Mouse (Mus musculus): ENCODE measurements around the gene Pnn. TPM values are rescaled to one million over a fixed set of nuclear protein-coding genes. Genes with fewer than 3 reads are reported as not detected.

Pnn gene
- polyA plus RNA-seq, 1 experiment from 2014 or later: 76.5 TPM

DNA sequence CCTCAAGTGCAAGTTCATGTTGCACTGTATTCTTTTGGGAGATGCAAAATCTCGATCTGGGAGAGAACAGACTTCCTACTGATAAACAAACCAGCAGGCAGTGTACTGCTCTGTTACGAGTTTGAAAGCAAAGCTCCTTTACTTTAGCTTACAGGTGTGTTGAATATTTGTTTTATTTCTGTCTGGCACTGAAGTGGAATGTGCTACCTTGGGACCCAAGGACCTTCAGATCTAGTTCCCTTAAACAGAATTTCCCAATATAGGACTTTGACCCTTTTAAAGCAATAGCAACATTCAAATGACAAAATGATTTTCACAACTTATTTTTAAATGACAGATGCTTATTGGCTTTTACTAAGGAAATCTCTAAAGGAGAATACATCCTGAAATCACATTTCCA is 26.9 kb downstream of the Pnn start:
- H3K9ac ChIP-seq (ENCODE audit: low read length): no peak overlapping the region
- H3K27me3 ChIP-seq (ENCODE audit: control insufficient read depth, insufficient read depth, low read length): no peaks in the 10 kb centered on the region
- no peaks in the 10 kb centered on the region for H3K36me3 ChIP-seq (ENCODE audit: control insufficient read depth, insufficient read depth)
- 36% methylated on average over 2 of the region's 2 CpGs for WGBS
- H3K27ac ChIP-seq (ENCODE audit: low read length): no peak overlapping the region
- no peak for ATAC-seq (replicated peaks; ENCODE audit: extremely low read depth, insufficient read depth, low FRiP score)
- H3K4me3 ChIP-seq (ENCODE audit: low read length): no peak overlapping the region
- no peak overlapping the region for H3K4me2 ChIP-seq (ENCODE audit: low read depth, low read length)
- H3K4me1 ChIP-seq (ENCODE audit: control insufficient read depth, insufficient read depth, low read length): no peaks in the 10 kb centered on the region
- H3K9me3 ChIP-seq (replicated peaks; ENCODE audit: control insufficient read depth, low read length): no peaks in the 10 kb centered on the region

DNA sequence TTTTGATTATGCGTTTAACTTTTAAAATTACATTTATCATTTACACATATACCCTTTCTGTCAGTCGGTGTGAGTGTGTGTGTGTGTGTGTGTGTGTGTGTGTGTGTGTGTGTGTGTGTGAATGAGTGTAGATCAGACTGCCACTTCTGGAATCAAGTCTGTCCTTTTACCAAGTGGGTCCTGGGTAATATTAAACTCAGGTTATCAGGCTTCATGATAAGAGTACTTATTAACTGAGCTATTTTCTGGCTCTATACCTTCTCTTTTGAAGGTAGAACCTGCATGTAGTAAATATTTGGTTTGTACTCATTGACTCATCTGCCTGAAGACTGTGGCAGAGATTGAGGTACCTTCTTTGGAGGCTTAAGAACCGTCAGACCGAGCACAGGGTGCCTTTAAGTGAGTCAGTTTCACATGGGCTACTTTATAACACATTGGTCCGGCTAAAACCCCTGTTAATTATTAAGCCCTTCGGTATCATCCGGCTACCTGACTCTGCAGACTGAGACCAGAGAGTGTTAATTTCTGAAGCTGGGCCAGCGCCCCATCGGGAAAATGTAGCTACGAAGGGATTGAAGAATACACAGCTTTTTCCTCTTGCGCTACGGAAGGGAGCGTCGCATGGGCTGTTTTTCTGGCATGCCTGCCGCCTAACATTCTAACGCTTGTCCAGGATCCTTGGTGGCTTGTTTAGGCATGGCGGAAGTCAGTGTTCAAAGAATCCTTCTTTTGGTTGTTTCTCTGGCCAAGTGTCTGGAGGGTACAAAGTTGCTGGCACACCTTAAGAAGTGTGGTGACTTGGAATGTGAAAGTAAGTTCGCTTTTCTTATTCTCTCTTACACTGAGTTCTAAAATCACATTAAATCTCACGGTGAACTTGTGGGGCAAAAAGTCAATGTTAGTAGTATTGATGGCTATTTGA is 28.7 kb downstream of the Pnn start, which contains the start of gene Mia2:
Gene Mia2 (plus strand): TSS at position 696 of the 922 bp plus-strand sequence.
- no peak for ATAC-seq (replicated peaks; ENCODE audit: extremely low read depth, insufficient read depth, low FRiP score)
- Histone ChIP-seq H3K27me3 (ENCODE audit: control insufficient read depth, insufficient read depth, low read length) (no peaks in the 10 kb centered on the region), H3K9me3 (replicated peaks; ENCODE audit: control insufficient read depth, low read length) (no peaks in the 10 kb centered on the region), H3K4me2 (ENCODE audit: low read depth, low read length) (no peak within 1 kb of the TSS), H3K4me3 (ENCODE audit: low read length) (no peak within 1 kb of the TSS), H3K9ac (ENCODE audit: low read length) (no peak within 1 kb of the TSS), H3K36me3 (ENCODE audit: control insufficient read depth, insufficient read depth) (no peaks in the 10 kb centered on the region), H3K27ac (ENCODE audit: low read length) (no peak within 1 kb of the TSS), H3K4me1 (ENCODE audit: control insufficient read depth, insufficient read depth, low read length) (no peaks in the 10 kb centered on the region)
- WGBS: 77% methylated on average over 19 of the region's 19 CpGs

DNA sequence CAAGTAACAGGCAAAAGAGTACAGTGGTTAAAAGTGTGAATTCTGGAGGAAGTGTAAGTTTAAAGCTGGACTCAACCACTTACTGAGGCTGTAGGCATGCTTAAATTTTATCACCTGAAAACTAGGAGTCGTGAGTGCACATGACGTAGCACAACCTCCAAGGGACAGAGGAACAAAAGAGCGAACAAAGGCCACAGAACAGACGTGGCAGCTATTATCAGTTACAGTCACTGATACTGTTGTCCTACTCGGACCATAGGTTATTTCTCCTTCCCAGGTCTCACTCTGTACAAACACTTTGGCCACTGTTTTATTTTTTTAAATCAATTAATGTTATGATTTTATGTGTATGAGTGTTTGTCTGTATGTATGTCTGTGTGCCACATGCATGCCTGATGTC is 38.1 kb downstream of the Pnn start:
- WGBS: 45% methylated on average over 5 of the region's 5 CpGs
- H3K27me3 ChIP-seq (ENCODE audit: control insufficient read depth, insufficient read depth, low read length): no peaks in the 10 kb centered on the region
- H3K4me2 ChIP-seq (ENCODE audit: low read depth, low read length): no peak overlapping the region
- ATAC-seq (replicated peaks; ENCODE audit: extremely low read depth, insufficient read depth, low FRiP score): no peak
- H3K36me3 ChIP-seq (ENCODE audit: control insufficient read depth, insufficient read depth): no peaks in the 10 kb centered on the region
- H3K9me3 ChIP-seq (replicated peaks; ENCODE audit: control insufficient read depth, low read length): no peaks in the 10 kb centered on the region
- H3K9ac ChIP-seq (ENCODE audit: low read length): no peak overlapping the region
- no peak overlapping the region for H3K27ac ChIP-seq (ENCODE audit: low read length)
- no peaks in the 10 kb centered on the region for H3K4me1 ChIP-seq (ENCODE audit: control insufficient read depth, insufficient read depth, low read length)
- no peak overlapping the region for H3K4me3 ChIP-seq (ENCODE audit: low read length)

DNA sequence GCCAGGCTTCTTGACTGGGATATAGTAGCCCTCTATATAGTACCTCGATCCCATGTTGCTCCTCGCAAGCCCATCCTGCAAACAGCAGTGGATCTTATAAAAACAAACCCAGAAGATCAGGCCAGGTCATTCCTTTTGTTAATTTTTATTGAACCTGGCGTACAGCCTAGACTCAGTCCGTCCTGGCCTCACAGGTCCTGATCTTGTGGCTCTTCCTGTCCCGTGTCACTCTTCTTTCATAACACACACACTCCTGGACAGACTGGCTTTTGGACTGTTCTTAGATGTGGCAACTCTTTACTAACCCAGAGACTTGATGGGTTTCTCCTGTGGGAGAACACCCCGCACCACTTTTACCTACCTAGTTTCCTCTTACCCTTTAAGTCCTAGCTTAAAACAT is 39.2 kb downstream of the Pnn start:
- 76% methylated on average over 6 of the region's 6 CpGs for WGBS
- Histone ChIP-seq H3K36me3 (ENCODE audit: control insufficient read depth, insufficient read depth) (no peaks in the 10 kb centered on the region), H3K4me3 (ENCODE audit: low read length) (no peak overlapping the region), H3K4me1 (ENCODE audit: control insufficient read depth, insufficient read depth, low read length) (no peaks in the 10 kb centered on the region), H3K9me3 (replicated peaks; ENCODE audit: control insufficient read depth, low read length) (no peaks in the 10 kb centered on the region), H3K4me2 (ENCODE audit: low read depth, low read length) (no peak overlapping the region), H3K27me3 (ENCODE audit: control insufficient read depth, insufficient read depth, low read length) (no peaks in the 10 kb centered on the region), H3K27ac (ENCODE audit: low read length) (no peak overlapping the region), H3K9ac (ENCODE audit: low read length) (no peak overlapping the region)
- ATAC-seq (replicated peaks; ENCODE audit: extremely low read depth, insufficient read depth, low FRiP score): no peak

DNA sequence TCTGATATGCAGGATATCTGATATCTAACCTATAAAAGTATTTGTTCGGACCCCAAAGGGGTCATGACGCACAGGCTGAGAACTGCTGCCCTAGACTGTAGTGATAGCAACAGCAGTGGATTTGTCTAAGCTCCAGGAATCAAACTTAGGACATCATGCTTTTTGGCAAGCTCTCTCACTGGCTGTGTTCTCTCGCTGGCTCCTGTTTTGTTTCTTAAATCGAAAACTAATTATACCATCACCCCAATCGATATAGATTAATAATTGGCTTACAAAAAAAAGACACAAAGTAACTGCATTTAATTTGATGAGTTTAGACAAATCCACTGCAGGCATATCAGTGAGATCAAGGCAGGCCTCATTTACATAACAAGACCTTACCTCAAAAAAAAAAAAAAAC is 39.8 kb downstream of the Pnn start:
- no peaks in the 10 kb centered on the region for H3K27me3 ChIP-seq (ENCODE audit: control insufficient read depth, insufficient read depth, low read length)
- WGBS: 79% methylated on average over 5 of the region's 5 CpGs
- no peak overlapping the region for H3K27ac ChIP-seq (ENCODE audit: low read length)
- H3K9me3 ChIP-seq (replicated peaks; ENCODE audit: control insufficient read depth, low read length): no peaks in the 10 kb centered on the region
- H3K9ac ChIP-seq (ENCODE audit: low read length): no peak overlapping the region
- H3K4me1 ChIP-seq (ENCODE audit: control insufficient read depth, insufficient read depth, low read length): no peaks in the 10 kb centered on the region
- no peaks in the 10 kb centered on the region for H3K36me3 ChIP-seq (ENCODE audit: control insufficient read depth, insufficient read depth)
- H3K4me2 ChIP-seq (ENCODE audit: low read depth, low read length): no peak overlapping the region
- ATAC-seq (replicated peaks; ENCODE audit: extremely low read depth, insufficient read depth, low FRiP score): no peak
- H3K4me3 ChIP-seq (ENCODE audit: low read length): no peak overlapping the region

DNA sequence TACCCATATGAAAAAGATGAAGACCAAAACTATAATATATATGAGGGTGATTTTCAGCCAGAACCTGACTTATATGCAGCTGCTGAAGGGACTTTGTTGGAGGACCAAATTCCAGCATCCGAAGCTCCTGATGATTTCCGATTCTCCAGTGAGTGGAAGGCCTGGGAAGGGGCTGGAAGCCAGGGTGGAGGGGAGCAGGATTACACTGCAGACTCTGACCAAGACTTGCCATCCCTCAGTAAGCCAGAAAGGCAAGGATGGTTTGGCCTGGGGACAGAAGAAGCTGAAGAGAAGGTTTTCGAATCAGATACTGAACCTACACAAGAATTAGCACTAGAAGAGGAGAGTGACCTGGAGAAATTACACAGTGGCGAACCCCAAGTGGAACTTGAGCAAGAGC is 41.2 kb downstream of the Pnn start:
- H3K27ac ChIP-seq (ENCODE audit: low read length): no peak overlapping the region
- no peak overlapping the region for H3K4me3 ChIP-seq (ENCODE audit: low read length)
- H3K9ac ChIP-seq (ENCODE audit: low read length): no peak overlapping the region
- H3K9me3 ChIP-seq (replicated peaks; ENCODE audit: control insufficient read depth, low read length): no peaks in the 10 kb centered on the region
- H3K4me1 ChIP-seq (ENCODE audit: control insufficient read depth, insufficient read depth, low read length): no peaks in the 10 kb centered on the region
- no peaks in the 10 kb centered on the region for H3K27me3 ChIP-seq (ENCODE audit: control insufficient read depth, insufficient read depth, low read length)
- 77% methylated on average over 4 of the region's 4 CpGs for WGBS
- no peak for ATAC-seq (replicated peaks; ENCODE audit: extremely low read depth, insufficient read depth, low FRiP score)
- no peaks in the 10 kb centered on the region for H3K36me3 ChIP-seq (ENCODE audit: control insufficient read depth, insufficient read depth)
- no peak overlapping the region for H3K4me2 ChIP-seq (ENCODE audit: low read depth, low read length)

DNA sequence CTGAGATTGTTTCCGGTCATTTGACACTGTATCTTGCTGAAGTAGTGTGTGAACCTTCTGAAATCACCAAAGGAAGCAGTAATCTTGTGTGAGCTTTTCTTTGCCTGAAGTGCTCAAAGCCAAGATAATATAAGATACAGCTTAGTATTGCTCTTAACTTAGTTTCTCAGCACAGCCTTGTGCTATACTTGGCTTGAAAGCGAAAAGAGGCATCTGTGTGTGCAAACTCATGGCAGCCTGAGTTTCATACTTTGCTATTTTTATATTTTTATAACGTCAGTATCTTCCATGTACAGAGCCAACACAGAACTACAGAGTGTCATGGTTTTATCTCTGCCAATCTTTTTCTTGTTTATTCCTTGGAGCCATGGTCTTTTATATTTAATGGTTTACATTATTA is 50.5 kb downstream of the Pnn start:
- Histone ChIP-seq H3K9ac (ENCODE audit: low read length) (no peak overlapping the region), H3K4me2 (ENCODE audit: low read depth, low read length) (no peak overlapping the region), H3K27ac (ENCODE audit: low read length) (no peak overlapping the region), H3K4me3 (ENCODE audit: low read length) (no peak overlapping the region), H3K9me3 (replicated peaks; ENCODE audit: control insufficient read depth, low read length) (no peaks in the 10 kb centered on the region), H3K4me1 (ENCODE audit: control insufficient read depth, insufficient read depth, low read length) (no peaks in the 10 kb centered on the region), H3K36me3 (ENCODE audit: control insufficient read depth, insufficient read depth) (no peaks in the 10 kb centered on the region), H3K27me3 (ENCODE audit: control insufficient read depth, insufficient read depth, low read length) (no peaks in the 10 kb centered on the region)
- WGBS: 47% methylated on average over 3 of the region's 3 CpGs
- ATAC-seq (replicated peaks; ENCODE audit: extremely low read depth, insufficient read depth, low FRiP score): no peak

Other genes starting within 250 kb of the Pnn start
- 55.5 and 63.7 TPM in 2 replicates for gene Sec23a, start 54.9 kb upstream of the Pnn start, polyA plus RNA-seq (2015; fragmentation: Nextera tagmentation; extraction: Ambion mirVana)
- gene Gemin2, start 53.5 kb upstream of the Pnn start, polyA plus RNA-seq (2015; fragmentation: Nextera tagmentation; extraction: Ambion mirVana): 21.5 and 21.9 TPM in 2 replicates
- 88.5 and 110 TPM in 2 replicates for gene Trappc6b, start 5.4 kb upstream of the Pnn start, polyA plus RNA-seq (2015; fragmentation: Nextera tagmentation; extraction: Ambion mirVana)
- 43.0 and 63.6 TPM in 2 replicates for gene Mia2, start 28.9 kb downstream of the Pnn start, polyA plus RNA-seq (2015; fragmentation: Nextera tagmentation; extraction: Ambion mirVana)
- 4.1 and 4.7 TPM in 2 replicates for gene Fbxo33, start 152.8 kb downstream of the Pnn start, polyA plus RNA-seq (2015; fragmentation: Nextera tagmentation; extraction: Ambion mirVana)